Mouse (Mus musculus): ENCODE measurements around the gene Cd9.
A peak's percentile ranks its signal among the peaks of the same experiment; 100 is the strongest.

The Cd9 gene

DNA sequence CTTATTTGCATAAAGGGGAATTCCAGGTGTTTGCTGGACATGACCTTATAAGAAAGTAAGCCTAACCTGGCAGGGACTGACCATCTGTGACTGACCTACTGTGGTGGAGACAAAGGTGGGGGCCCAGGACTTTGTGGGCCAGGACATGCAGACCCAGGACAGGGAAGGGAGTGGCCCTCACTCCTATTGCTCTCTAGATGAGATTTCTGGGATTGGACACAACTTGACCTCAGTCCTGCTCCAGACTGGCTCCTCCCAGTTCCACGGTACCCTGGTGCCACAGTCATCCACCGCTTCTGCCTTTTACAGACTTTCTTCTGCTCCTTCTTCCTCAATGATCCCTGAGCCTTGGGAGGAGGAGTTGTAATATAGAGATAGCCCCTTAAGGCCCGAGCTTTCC lies 63.6 kb downstream of the Cd9 start:
- DNase-seq = no peak

DNA sequence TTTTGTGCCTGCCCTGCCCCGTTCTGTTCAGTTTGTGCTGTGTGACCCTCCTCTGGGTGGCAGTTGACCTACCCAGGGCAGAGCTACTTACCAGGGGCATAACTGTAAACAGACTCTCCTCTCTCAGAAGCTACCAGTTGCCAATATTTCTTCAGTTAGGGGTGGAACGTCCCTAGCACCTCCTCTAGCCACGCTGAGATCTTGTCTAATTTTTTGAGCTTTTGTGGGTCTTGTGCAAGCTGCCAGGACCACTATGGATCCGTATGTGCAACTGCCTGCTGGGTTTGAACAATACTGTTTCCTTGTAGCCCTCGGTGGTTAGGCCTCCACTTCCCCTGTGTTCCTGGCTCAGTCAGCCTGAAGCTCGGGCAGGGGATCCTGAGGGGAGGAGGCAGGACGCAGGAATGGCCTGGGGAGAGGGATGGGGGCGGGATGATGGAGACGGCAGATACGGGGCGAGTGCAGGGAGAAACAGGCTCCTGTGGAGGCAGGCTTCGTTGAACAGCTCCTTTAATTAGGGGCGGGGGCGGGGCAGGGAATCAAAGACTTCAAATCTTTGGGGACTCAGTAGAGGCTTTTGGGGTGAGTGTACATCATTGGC lies 64.1 kb downstream of the Cd9 start:
- DNase-seq = no peak

DNA sequence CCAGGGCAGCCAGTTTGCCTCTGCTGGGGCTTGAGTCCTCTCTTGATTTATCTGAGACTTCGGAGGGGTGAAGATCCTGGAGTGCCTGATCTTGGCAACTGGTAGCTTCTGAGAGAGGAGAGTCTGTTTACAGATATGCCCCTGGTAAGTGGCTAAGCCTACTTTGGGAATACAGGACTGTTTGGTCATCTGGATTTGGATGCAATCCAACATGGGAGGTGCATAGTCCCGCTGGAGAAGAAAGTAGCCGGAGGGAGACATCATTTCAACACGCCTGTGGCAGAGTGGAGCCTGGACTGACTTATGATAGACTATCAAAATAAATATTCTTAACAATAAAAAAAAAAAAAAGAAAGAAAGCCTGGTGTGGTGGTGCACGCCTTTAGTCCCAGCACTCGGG lies 64.8 kb downstream of the Cd9 start:
- no peak for DNase-seq

DNA sequence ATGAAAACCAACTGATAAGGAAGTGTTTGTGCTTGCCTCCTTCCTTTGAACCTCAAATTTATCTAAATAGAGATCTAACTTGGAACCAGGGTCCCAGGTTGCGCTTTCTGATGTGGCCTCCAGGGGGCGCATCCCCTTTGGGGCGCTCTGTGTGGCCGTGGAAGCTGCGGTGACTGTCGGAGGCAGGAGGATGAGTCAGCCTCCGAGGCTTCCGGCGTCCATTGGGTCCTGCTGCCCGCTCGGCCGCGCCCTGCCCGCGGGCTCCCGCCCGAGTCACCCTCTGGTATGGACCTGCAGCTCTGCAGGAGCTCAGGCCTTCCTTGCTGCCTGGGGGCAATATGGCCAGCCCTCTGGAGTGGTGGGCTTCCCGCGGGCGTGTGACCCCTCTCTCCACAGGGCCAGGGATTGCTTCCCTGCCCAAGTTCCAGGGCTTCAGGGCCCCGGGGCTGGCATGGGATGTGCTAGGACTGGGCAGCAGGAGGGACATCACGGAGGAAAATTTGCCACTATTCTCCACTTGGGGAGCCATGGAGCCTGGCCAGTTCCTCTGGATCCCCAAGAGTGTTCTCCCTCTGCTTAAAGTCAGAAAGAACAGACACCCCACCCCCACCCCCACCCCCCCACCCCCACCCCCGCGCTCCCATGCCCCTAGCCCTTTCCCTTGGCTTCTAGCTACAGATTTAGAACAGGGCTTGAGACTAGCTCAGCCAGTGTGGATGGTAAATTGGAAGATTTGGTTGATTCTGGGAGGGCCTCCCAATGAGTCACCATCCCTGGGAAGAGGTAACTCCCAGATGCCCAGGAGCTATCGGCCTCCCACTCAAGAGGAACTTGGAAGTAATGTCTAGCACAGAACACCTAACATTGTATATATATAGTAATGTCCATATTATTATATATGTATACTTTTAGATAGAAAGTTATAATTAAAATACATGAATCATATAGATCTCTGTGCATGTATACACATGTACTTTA lies 67.9 kb downstream of the Cd9 start:
- peak; percentile 89 to 92 for DNase-seq

DNA sequence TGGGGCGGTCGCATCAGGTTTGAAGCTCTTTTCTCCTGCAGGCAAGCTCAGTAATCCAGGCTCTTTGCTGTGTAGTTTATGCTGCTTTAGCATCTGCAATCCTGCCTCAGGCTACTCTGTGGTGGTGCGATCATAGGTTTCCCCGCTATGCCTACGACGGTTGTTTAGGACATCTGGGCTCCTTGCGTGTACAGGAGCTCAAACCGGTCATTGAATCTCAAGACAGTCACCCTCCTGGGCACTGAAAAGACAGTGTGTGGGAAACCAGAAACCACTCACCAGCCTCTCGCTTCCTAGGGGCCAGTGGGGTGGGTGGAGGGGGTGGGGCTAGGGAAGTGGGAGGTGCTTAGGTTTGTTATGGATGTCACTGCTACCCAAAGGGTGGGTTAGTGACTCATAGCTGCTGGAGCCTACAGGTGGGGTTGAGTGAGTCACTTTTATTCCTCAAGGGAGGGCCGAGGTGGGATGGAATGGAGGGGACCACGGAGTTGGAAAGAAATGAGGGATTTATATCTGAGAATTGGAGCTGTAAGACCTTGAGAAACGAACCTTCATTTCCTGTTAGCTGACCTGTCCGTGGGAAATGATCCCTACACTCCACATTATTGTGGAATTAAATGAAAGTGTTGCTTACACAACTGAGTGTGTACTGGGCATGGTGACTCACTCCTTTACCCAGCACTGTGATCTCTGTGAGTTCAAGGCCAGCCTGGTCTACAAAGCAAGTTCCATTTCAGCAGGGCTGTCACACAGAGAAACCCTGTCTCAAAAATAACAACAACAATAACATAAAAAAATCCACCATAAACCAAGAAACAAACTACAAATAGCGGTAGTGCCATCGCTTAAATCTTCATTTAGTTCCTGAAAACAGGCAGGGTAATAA lies 69.1 kb downstream of the Cd9 start:
- DNase-seq = no peak

DNA sequence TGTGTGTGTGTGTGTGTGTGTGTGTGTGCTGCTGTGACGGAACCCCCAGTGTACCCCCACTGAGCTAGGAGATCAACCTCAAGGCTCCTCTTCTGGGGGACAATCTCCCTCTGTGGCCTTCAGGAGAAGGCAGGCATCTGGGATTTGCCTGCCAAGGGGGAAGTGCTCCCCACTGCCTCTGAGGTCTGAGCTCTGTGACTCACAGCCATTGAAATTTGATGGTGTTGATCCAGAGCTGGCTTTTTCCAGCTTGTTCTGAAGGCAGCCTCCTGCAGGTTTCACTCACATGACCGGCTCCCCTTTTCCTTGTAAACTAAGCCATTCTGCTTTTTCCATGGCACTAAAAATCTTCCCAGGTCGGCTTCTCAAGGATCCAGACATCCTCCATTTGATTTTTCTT lies 70.4 kb downstream of the Cd9 start:
- no peak for DNase-seq

DNA sequence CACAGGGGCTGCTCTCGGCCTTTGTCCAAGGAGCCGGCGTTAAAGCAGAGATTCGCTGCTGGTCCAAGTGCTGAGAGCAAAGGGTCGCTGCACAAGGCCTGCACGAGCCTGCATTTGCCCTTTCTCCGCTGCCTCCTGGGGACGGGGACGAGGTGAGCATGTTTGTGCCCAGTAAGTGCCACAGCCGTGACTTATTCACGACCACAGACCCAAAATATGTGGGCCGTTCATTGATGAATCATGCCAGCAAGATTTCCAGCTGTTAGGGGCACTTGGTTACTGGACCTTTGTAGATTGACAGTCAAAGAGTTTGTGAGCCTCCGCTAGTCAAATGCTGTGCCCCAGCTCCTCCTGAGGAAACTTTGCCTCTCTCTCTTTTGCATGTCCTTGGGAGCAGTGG lies 71.1 kb downstream of the Cd9 start:
- no peak for DNase-seq

DNA sequence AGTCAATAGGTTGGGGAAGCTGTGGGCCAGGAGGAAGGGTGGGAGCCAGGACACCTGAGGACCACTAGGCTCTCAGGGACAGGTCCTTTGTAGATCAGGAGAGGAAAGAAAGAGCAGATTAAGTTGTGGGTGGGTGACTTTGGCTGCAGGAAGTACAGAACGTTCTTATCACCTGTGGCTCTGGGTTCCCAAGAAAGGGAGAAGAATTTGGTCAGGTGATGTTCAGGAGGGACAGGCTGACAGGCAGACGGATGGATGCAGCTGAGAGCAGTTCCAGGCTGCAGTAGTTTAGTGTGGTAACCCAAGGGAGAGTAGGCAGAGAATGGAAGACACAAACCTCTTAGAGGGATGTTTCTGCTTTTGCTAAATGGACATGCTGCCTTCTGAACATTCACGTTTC lies 71.5 kb downstream of the Cd9 start:
- DNase-seq = no peak

DNA sequence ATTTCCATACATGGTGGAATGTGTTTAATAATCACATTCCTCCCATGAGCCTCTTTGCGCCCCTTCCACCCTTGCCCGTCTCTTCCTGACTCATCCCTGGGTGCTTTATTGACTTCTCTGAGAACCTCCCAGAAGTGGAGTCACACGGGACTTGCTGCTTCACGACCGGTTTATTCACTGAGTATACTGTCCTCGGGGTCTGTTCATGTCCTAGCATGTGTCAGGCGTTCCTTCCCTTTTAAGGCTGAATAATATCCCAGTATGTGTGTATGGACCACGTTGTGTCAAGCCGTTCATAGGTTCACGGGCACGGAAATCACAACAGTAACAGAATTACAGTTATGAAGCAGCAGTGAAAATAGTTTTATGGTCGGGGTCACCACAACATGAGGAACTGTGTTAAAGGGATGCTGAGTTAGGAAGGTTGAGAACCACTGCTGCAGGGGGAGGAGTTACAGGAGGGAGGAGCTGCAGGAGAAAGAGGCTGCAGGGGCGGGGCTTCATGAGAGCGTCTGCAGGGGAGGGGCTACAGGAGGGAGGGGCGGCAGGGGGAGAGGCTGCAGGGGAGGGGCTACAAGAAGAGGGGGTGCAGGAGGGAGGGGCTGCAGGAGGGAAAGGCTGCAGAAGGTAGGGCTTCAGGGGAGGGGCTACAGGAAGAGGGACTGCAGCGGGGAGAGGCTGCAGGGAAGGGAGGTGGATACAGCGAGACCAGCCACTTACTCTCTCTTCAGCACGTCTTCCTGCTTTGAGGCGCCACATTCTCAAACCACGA lies 72.4 kb downstream of the Cd9 start:
- DNase-seq = peak; percentile 56 to 78

DNA sequence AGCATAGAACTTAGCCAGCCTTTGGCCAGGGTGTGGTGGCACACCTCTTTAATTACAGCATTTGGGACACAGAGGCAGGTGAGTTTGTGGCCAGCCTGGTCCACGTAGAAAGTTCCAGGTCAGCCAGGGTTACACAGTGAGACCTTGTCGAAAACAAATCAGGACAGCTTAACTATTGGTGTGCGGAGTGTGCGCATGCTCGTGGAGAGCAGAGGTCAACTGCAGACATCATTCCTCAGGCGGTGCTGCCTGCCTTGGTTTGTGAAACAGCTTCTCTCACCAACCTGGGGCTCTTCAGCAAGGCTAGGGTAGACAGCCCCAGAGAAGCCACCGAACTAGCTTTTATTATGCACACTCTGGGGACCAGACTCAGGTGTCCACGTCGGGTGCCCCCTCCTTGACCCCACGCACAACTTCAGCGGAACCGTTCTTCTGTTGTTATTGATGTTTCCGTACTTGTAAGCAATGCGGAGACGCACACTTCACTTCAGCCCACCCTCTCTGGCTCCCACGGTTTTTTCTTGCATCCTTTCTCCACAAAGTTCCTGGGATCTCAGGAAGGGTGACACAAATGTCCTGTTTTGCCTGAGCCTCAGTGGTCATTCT lies 74.0 kb downstream of the Cd9 start:
- DNase-seq = no peak

DNA sequence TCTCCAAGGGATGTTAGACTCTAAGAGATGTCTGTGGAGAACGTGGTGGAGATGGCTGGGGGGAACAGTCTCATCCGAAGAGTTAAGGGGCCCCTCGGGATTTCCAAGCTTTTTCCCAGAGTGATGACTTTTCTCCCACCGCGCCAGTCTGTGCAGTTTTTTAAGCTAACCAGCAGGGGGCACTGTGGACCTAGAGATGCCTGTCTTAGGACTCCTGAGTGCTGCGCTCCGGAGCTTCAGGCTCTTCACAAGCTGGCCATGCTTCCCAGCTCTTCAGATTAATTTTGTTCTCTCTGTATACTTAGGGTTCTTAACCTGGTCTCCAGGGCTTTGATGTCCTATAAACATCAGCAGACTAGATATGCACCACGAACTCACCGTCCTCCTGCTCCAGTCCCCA lies 75.8 kb downstream of the Cd9 start:
- DNase-seq = peak; percentile 91 to 93

DNA sequence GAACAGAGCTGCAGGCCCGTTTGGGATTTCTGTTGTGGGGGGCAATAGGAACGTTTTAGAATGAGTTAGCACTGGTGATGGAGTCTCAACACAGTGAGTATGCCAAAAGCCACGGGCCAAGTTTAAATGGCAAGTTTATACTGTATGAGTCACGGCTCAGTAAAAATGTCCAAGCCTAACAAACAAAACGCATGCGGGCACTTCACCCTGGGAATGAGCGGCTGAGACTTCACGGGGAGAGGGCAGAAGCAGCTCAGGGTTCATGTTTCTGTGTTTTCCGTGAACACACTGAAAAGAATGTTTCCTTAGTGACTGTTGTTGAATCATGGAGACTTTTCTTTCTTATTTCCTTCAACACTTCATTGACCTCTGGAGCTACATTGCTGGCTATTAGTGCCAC lies 81.3 kb downstream of the Cd9 start:
- no peak for DNase-seq

DNA sequence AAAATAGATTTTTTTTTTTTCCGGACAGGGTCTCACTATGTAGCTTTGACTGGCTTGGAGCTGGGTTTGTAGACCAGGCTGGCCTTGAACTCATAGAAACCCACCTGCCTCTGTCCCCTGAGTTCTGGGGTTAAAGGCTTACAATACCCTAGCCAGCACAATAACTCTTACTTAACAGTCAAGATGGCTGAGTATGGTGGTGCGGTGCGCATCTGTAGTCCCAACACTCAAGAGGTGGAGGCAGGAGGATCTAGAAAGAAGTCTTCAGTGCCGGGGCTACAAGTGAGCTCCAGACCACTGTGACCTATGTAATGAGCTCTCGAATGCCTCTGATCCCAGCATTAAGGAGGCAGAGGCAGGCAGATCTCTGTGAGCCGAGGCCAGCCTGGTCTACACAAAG lies 82.9 kb downstream of the Cd9 start:
- no peak for DNase-seq

DNA sequence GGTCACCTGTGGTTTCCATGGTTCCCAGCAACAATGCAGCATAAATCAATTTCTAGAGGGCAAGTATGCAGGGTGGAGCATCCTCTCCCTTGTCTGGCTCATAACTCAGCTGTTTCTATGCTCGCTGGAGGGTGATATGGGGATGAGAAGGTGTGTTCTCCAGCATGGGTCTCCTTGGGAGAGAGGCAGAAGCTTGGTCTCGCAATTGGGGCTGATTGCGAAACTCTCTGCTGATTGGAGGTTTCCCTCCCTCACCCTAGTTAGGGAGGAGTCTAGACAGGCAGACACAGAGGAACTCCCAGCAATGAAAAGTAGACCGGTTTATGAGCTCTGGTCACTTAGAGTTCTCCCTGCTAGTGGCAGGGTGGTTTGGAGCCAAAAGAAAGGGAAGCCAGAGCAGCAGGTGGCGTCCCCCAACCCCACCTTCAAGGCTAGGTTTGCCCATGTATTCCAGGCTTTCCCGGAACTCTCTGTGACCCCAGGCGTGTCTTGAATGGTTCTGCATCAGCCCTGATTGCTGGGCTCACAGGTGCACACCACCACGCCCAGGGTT lies 83.5 kb downstream of the Cd9 start:
- DNase-seq = no peak

DNA sequence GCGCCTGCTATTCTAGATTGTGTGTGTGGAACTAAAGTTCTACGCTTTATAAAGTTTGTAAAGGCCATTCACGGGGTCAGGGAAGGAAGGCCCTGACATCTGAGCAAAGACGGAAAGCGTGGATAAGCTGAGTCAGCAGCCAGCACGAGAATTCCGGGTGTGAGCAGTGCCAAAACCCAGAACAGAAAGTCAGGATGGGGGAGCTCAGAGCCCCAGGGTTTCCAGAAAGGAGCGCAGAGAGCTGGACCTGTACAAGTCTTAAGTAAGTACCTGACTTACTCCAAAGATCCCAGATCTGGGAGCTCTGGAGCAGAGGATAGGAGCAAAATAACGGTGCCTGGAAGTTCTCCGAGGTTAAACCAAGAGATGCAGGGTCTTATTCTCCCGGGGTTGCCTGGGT lies 84.0 kb downstream of the Cd9 start:
- DNase-seq = no peak

All from cerebellum, postnatal 10 days (tissue).